Mouse (Mus musculus) hindbrain, embryonic 16.5 days (tissue): ENCODE measurements around the gene Snai1. TPM values are rescaled to one million over a fixed set of nuclear protein-coding genes. Genes with fewer than 3 reads are reported as not detected.

Experiments used
- ATAC-seq: fragments of 200-750 bp; cut with Nextera tagmentation; 2 replicates; pipeline ENCODE4 v1.8.0; 2017; ENCODE audit warnings: moderate TSS enrichment, moderate library complexity
- H3K27ac ChIP-seq: fragments of 300-500 bp; sonication (generic); 2 replicates; pipeline ENCODE4 v1.5.1; 2014; ENCODE audit warnings: low read depth, mild to moderate bottlenecking, control low read depth, low read length, moderate library complexity
- H3K27me3 ChIP-seq: fragments of 300-500 bp; sonication (generic); replicated peaks from 2 replicates; pipeline ENCODE4 v1.6.1; 2014; ENCODE audit warnings: low read length; ENCODE audit not compliant: control insufficient read depth, insufficient read depth
- H3K36me3 ChIP-seq: fragments of 300-500 bp; sonication (generic); 2 replicates; pipeline ENCODE4 v1.6.1; 2014; ENCODE audit warnings: mild to moderate bottlenecking, low read length, moderate library complexity, mixed read lengths; ENCODE audit not compliant: control insufficient read depth, insufficient read depth
- H3K4me1 ChIP-seq: fragments of 300-500 bp; sonication (generic); 2 replicates; pipeline ENCODE4 v1.6.1; 2014; ENCODE audit warnings: low read depth, low read length; ENCODE audit not compliant: control insufficient read depth, insufficient read depth
- H3K4me2 ChIP-seq: fragments of 300-500 bp; sonication (generic); 2 replicates; pipeline ENCODE4 v1.6.1; 2014; ENCODE audit warnings: mild to moderate bottlenecking, low read length, control low read depth, moderate library complexity
- H3K4me3 ChIP-seq: fragments of 300-500 bp; sonication (generic); 2 replicates; pipeline ENCODE4 v1.5.1; 2014; ENCODE audit warnings: mild to moderate bottlenecking, low read length, control low read depth, moderate library complexity
- H3K9ac ChIP-seq: fragments of 300-500 bp; sonication (generic); 2 replicates; pipeline ENCODE4 v1.6.1; 2014; ENCODE audit warnings: low read depth, mild to moderate bottlenecking, control low read depth, low read length, moderate library complexity
- H3K9me3 ChIP-seq: fragments of 300-500 bp; sonication (generic); 2 replicates; pipeline ENCODE4 v1.6.1; 2014; ENCODE audit warnings: mild to moderate bottlenecking, low read length, moderate library complexity; ENCODE audit not compliant: control insufficient read depth
- WGBS: fragments of 180-500 bp; shearing (Covaris S2); extraction: QIAGEN DNeasy Blood & Tissue Kit; methylation state at CpG from one replicate; pipeline ENCODE4 v1.1.7; 2014; 5-methylcytosine and 5-hydroxymethylcytosine counted together
- polyA plus RNA-seq: library from polyadenylated mRNA; unstranded; fragments of >200 nt; fragmentation: Nextera tagmentation; extraction: Ambion mirVana; gene quantifications from 2 replicates; pipeline ENCODE4 v1.2.1, GENCODE M21; 2015

The Snai1 gene
- polyA plus RNA-seq, 1 experiment from 2014 or later = 4.5 TPM

GRCm38 (mm10) chr2:167559413-167559812, 21.4 kb downstream of the Snai1 start:
- H3K4me3 ChIP-seq = no peak overlapping the region

GRCm38 (mm10) chr2:167562101-167562500, 24.1 kb downstream of the Snai1 start:
- WGBS = 40% methylated on average over 8 of the region's 8 CpGs
- H3K9ac ChIP-seq = no peak overlapping the region
- no peaks in the 10 kb centered on the region for H3K9me3 ChIP-seq
- no peaks in the 10 kb centered on the region; the same call in 1 of the 2 replicates for H3K27me3 ChIP-seq
- no peak overlapping the region for H3K27ac ChIP-seq
- H3K36me3 ChIP-seq = no peaks in the 10 kb centered on the region
- ATAC-seq = 0 out of 2 replicates have a peak, but pooled peaks have one; percentile 37
- H3K4me2 ChIP-seq = no peak overlapping the region
- peaks cover 7% of the 10 kb centered on the region; the same call in 1 of the 2 replicates for H3K4me1 ChIP-seq
- no peak overlapping the region for H3K4me3 ChIP-seq

More at GRCm38 (mm10) chr2:167559413-167559812, 21.4 kb downstream of the Snai1 start:
- H3K27ac ChIP-seq = no peak overlapping the region
- no peaks in the 10 kb centered on the region for H3K36me3 ChIP-seq
- peak overlapping the region; percentile 6; the same call in 1 of the 2 replicates for H3K9ac ChIP-seq
- H3K27me3 ChIP-seq = no peaks in the 10 kb centered on the region; the same call in 1 of the 2 replicates
- no peaks in the 10 kb centered on the region for H3K9me3 ChIP-seq
- no peak for ATAC-seq
- peaks cover 7% of the 10 kb centered on the region; the same call in 1 of the 2 replicates for H3K4me1 ChIP-seq
- peak overlapping the region; percentile 34 for H3K4me2 ChIP-seq
- 12% methylated on average over 24 of the region's 27 CpGs for WGBS

- no peaks in the 10 kb centered on the region; the same call in 1 of the 2 replicates for H3K27me3 ChIP-seq
- H3K4me2 ChIP-seq = no peak overlapping the region
- ATAC-seq = no peak
- no peak overlapping the region for H3K9ac ChIP-seq
- H3K4me3 ChIP-seq = no peak overlapping the region
- no peak overlapping the region for H3K27ac ChIP-seq
- WGBS = 83% methylated on average over 5 of the region's 5 CpGs
- H3K36me3 ChIP-seq = no peaks in the 10 kb centered on the region
- peaks cover 7% of the 10 kb centered on the region; the same call in 1 of the 2 replicates for H3K4me1 ChIP-seq
- H3K9me3 ChIP-seq = no peaks in the 10 kb centered on the region
Observed at GRCm38 (mm10) chr2:167563035-167563434, 25.0 kb downstream of the Snai1 start.

GRCm38 (mm10) chr2:167563703-167564102, 25.7 kb downstream of the Snai1 start:
- WGBS = 49% methylated on average over 12 of the region's 12 CpGs
- Histone ChIP-seq H3K36me3 (no peaks in the 10 kb centered on the region), H3K4me2 (no peak overlapping the region), H3K9ac (0 out of 2 replicates have a peak overlapping the region, but pooled peaks have one; percentile 23), H3K9me3 (no peaks in the 10 kb centered on the region), H3K4me3 (no peak overlapping the region), H3K4me1 (peaks cover 7% of the 10 kb centered on the region; the same call in 1 of the 2 replicates), H3K27me3 (no peaks in the 10 kb centered on the region; the same call in 1 of the 2 replicates), H3K27ac (no peak overlapping the region)
- ATAC-seq = no peak

DNA sequence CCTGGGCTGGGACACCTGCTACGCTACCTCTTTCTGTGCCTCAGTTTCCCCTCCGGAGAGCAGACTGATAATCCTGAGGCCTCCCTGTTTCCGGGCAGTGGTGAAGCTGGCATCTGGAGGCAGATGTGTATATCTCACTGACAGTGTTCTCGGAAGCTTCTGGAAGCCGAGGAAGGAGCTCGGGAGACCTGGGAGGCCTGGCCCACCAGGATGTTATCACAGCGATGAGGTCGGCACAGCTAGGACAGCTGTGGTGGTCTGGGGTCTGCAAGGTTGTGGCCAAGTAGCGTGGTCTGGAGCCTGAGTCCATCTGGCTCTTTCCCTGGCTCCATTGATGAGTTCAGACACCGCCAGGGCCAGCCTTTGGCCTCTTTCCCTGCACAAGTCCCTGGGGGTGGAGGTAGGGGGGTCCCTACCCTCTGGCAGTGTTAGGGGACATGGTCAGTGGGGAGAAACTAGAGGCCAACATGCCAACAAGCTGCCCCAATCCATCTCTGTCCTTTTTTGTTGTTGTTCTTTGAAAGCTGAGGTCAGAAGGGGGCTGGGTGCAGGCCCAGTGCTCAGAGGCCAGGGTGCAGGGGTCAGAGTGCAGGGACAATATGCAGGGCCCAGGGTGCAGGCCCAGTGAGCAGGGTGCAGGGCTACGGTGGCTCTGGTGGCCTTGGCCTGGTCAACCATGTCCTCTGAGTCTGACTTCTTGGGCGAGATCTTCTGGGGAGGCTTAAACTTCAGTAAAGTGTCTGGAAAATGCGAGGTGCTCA, 26.7 kb downstream of the Snai1 start:
- 84% methylated on average over 12 of the region's 13 CpGs for WGBS
- no peak for ATAC-seq

DNA sequence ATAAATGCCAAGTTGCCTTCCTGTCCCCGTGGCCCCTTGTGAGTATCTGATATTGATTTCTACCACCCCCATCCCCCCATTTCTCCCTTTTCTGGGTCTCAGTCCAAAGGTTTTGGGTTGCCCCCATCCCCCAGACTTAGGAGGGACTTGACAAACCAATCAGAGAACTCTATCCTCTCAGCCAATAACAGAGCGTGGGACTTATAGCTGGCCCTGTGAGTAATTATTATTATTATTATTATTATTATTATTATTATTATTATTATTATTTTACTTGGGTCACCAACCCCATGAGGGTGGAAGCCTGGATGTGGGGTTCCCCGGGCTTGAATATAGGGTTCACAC, 27.3 kb downstream of the Snai1 start:
- Histone ChIP-seq H3K9ac (no peak overlapping the region), H3K27ac (no peak overlapping the region), H3K36me3 (no peaks in the 10 kb centered on the region), H3K4me2 (no peak overlapping the region), H3K9me3 (no peaks in the 10 kb centered on the region), H3K4me3 (no peak overlapping the region), H3K4me1 (peaks cover 7% of the 10 kb centered on the region; the same call in 1 of the 2 replicates), H3K27me3 (no peaks in the 10 kb centered on the region)
- ATAC-seq = no peak
- WGBS = 69% methylated on average over 3 of the region's 3 CpGs

More for the DNA sequence above, 26.7 kb downstream of the Snai1 start:
- Histone ChIP-seq H3K27me3 (no peaks in the 10 kb centered on the region), H3K36me3 (no peaks in the 10 kb centered on the region), H3K4me1 (peaks cover 7% of the 10 kb centered on the region; the same call in 1 of the 2 replicates), H3K9ac (no peak overlapping the region), H3K9me3 (no peaks in the 10 kb centered on the region), H3K4me3 (no peak overlapping the region), H3K27ac (no peak overlapping the region), H3K4me2 (no peak overlapping the region)

DNA sequence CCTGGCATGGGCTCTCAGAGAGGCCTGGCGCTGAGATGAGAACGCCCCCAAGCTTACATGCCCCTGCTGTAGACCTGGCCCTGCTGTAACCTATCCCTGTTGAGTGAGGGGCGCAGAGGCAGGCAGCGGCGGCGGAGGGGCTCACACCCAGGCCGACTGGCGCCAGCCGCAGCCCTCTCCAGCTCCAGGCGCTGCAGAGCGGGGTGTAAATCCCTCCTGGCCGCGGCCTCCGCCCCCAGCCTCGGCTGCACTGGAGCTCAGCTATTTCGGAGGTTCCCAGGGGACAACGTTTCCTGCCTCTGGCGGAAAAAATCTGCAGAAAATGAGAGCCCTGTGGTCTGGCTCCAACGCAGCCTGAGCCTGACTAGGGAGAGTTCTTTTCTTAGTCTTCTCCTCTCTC, 27.7 kb downstream of the Snai1 start:
- Histone ChIP-seq H3K9ac (peak overlapping the region; percentile 41; the same call in 1 of the 2 replicates), H3K36me3 (no peaks in the 10 kb centered on the region), H3K27me3 (no peaks in the 10 kb centered on the region), H3K4me1 (peaks cover 7% of the 10 kb centered on the region; the same call in 1 of the 2 replicates), H3K27ac (no peak overlapping the region), H3K4me2 (peak overlapping the region; percentile 38), H3K4me3 (no peak overlapping the region), H3K9me3 (no peaks in the 10 kb centered on the region)
- ATAC-seq = no peak
- WGBS = 13% methylated on average over 19 of the region's 19 CpGs

GRCm38 (mm10) chr2:167568112-167568511, 30.1 kb downstream of the Snai1 start:
- Histone ChIP-seq H3K4me2 (no peak overlapping the region), H3K4me3 (no peak overlapping the region), H3K36me3 (no peaks in the 10 kb centered on the region), H3K4me1 (peaks cover 3% of the 10 kb centered on the region; the same call in 1 of the 2 replicates), H3K27ac (no peak overlapping the region), H3K9me3 (no peaks in the 10 kb centered on the region), H3K9ac (no peak overlapping the region), H3K27me3 (no peaks in the 10 kb centered on the region)
- no peak for ATAC-seq
- WGBS = 87% methylated on average over 9 of the region's 9 CpGs

DNA sequence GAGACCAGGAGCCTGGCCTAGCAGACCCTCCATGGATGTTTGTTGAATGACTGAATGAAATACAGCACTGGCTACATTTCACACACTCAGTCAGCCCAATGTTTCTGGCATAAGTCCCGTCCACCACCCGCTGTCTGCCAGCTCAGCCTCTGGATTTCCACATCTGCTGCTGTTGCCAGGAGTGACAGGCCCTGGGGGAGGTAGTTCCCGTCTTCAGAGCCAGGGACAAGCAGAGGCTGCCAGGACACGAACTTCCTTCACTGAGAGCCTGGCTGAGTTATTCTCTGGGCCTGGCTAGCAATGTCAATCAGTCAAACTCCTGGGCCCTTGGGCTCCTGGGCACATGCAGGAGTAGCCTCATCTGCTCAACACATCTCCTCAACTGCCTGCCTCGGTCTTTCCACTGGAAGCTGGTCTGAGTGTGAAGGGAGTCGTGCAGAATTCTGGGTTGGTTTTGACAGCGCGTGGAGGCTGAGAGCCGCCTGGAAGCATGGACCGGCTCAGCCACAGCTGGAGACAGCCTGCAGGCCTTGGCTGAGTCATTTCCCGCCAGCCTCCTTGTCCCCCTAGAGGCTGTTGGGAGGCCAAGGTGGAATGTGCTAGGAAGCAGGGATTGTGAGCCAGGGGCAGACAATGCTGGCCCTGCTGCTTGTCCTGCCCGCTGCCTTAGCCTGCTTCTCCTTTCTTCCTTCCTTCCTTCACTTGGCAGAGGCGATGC, 32.1 kb downstream of the Snai1 start:
- H3K27me3 ChIP-seq = no peaks in the 10 kb centered on the region
- H3K27ac ChIP-seq = no peak overlapping the region; the same call in 1 of the 2 replicates
- no peak overlapping the region for H3K4me2 ChIP-seq
- no peaks in the 10 kb centered on the region for H3K9me3 ChIP-seq
- 61% methylated on average over 13 of the region's 13 CpGs for whole genome bisulfite sequencing
- no peak overlapping the region for H3K4me3 ChIP-seq
- ATAC-seq = no peak
- no peak overlapping the region for H3K9ac ChIP-seq
- no peaks in the 10 kb centered on the region for H3K36me3 ChIP-seq
- no peaks in the 10 kb centered on the region; the same call in 1 of the 2 replicates for H3K4me1 ChIP-seq
